Mouse (Mus musculus): ENCODE data around the gene Mfsd5. TPM values are rescaled to one million over a fixed set of nuclear protein-coding genes. Genes with fewer than 3 reads are reported as not detected.
A peak's percentile ranks its signal among the peaks of the same experiment; 100 is the strongest.

The Mfsd5 gene
- polyA plus RNA-seq, 1 experiment from 2014 or later, result 61.8 TPM

DNA sequence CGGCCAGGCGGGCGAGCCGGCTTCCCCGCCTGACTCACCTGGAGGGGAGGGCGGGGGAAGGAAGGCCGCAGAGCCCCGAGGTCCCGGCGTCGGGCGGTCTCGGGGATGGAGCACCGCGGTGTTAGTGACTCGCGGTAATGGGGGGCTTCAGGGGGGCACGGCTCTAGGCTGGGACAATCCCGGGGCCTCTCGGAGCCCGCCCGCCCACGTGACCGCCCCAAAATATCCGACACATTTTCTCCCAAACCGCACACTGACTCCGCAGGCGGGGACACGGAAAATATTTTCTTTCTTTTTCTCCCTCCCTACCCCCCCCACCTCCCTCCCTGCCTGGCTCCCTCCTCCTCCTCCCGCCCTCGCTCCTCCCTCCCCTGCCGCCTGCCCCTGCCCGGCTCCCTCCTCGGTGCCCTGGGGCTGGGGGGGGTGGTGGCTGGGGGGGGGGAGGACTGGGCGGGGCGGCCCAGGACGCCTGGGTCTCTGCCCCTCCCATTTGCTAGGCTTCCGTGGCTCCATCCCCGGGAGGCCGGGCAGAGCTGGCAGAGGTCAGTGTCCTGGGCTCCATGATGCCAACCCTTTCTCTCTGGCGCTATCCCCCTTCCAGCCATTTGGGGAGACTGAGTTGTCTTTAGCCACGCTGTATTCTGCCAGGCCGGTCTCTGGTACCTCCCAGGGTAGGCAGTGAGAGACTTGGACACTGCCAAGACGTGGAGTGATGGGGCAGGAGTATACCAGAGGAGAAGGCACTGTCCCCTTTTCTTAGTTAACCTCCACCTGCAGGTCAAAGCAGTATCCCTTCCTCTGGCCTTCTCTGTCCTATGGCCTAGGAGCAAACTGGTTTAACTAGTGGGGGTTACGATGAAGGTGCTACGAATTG is 21.8 kb upstream of the Mfsd5 start, which contains the start of gene Rarg:
TSS of gene Rarg (minus strand) at position 316 of the 874 bp plus-strand sequence.
- Histone ChIP-seq H3K4me1 (replicated peaks; ENCODE audit: control insufficient read depth, insufficient read depth, low read length) (0 out of 2 replicates have a peak, but pooled peaks cover 3% of the 10 kb centered on the region), H3K9ac (peak within 1 kb of the TSS; percentile 65), H3K36me3 (replicated peaks; ENCODE audit: control insufficient read depth, insufficient read depth) (no peaks in the 10 kb centered on the region), H3K4me2 (replicated peaks) (peak within 1 kb of the TSS; percentile 83), H3K27me3 (ENCODE audit: control insufficient read depth, insufficient read depth, low read length) (peaks cover 48% of the 10 kb centered on the region), H3K4me3 (replicated peaks; ENCODE audit: low read length) (peak within 1 kb of the TSS; percentile 52), H3K9me3 (ENCODE audit: control insufficient read depth, low read length) (no peaks in the 10 kb centered on the region), H3K27ac (peak within 1 kb of the TSS; percentile 4; the same call in 1 of the 2 replicates)
- 2% methylated on average over 37 of the region's 46 CpGs for WGBS
- ATAC-seq (ENCODE audit: low FRiP score), result 0 out of 2 replicates have a peak, but pooled peaks have one; percentile 37
- no peak for DNase-seq (ENCODE audit: low spot score)

DNA sequence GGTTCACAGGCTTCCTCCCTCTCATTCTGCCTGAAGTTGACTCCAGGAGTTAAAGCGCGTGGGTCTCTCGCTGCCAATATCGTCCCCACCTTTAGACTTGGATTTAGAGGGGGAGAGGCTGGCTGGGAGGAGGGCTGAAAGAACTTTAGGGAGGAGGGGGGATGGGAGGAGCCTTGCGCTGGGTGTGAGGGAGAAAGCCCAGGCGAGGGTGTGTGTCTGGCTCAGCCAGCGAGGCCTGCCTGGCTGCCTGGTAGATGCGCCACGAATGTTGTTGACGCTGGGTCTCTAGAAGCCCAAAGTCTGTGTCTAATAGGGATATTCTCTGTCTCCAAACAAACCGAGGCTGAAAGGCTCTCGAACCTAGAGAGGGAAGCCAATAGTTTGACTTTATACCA is 21.2 kb upstream of the Mfsd5 start:
- 7% methylated on average over 12 of the region's 12 CpGs for WGBS
- peak overlapping the region; percentile 52; the same call in 1 of the 2 replicates for H3K4me3 ChIP-seq (replicated peaks; ENCODE audit: low read length)
- no peak overlapping the region for H3K9ac ChIP-seq
- no peak overlapping the region for H3K27ac ChIP-seq
- H3K36me3 ChIP-seq (replicated peaks; ENCODE audit: control insufficient read depth, insufficient read depth), result no peaks in the 10 kb centered on the region
- DNase-seq (ENCODE audit: low spot score), result no peak
- peaks cover 43% of the 10 kb centered on the region for H3K27me3 ChIP-seq (ENCODE audit: control insufficient read depth, insufficient read depth, low read length)
- no peaks in the 10 kb centered on the region for H3K9me3 ChIP-seq (ENCODE audit: control insufficient read depth, low read length)
- peak overlapping the region; percentile 83 for H3K4me2 ChIP-seq (replicated peaks)
- no peak for ATAC-seq (ENCODE audit: low FRiP score)
- H3K4me1 ChIP-seq (replicated peaks; ENCODE audit: control insufficient read depth, insufficient read depth, low read length), result 0 out of 2 replicates have a peak, but pooled peaks cover 3% of the 10 kb centered on the region

DNA sequence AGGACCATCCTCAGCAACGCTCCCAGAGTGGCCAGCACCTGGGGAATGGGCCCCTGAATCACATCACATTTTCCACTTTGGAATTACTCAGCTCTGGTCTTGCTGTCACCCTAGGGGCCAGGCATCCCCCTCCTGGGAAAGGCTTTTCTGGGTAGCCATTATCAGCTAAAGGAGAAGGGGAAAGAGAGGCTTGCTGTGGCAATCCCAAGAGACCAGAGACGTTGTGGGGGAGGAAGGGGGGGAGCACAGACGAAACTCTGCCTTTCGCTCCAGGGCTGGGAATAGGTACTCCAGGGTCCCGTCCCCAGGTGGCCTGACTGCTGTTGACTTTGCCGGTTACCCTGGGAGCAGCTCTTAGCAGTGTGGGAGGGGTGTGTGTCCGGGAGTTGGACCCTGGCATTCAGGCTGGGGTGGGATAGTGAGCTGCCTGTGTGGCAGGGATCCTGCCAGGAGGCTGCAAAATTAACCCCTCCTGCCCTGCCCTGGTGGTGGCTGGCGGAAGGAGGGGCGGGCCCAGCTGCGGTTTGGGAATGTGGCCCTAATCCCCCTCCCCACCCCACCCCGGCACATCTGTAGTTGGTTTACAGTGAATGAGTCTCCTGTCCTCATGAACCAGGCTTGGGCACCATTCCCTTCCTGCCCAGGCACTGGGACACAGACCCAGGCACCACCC is 20.5 kb upstream of the Mfsd5 start:
- WGBS, result 14% methylated on average over 11 of the region's 11 CpGs
- Histone ChIP-seq H3K36me3 (replicated peaks; ENCODE audit: control insufficient read depth, insufficient read depth) (no peaks in the 10 kb centered on the region), H3K4me2 (replicated peaks) (no peak overlapping the region), H3K9me3 (ENCODE audit: control insufficient read depth, low read length) (no peaks in the 10 kb centered on the region), H3K27me3 (ENCODE audit: control insufficient read depth, insufficient read depth, low read length) (peaks cover 43% of the 10 kb centered on the region), H3K9ac (no peak overlapping the region), H3K27ac (no peak overlapping the region), H3K4me1 (replicated peaks; ENCODE audit: control insufficient read depth, insufficient read depth, low read length) (0 out of 2 replicates have a peak, but pooled peaks cover 3% of the 10 kb centered on the region), H3K4me3 (replicated peaks; ENCODE audit: low read length) (no peak overlapping the region)
- no peak for ATAC-seq (ENCODE audit: low FRiP score)
- no peak for DNase-seq (ENCODE audit: low spot score)

DNA sequence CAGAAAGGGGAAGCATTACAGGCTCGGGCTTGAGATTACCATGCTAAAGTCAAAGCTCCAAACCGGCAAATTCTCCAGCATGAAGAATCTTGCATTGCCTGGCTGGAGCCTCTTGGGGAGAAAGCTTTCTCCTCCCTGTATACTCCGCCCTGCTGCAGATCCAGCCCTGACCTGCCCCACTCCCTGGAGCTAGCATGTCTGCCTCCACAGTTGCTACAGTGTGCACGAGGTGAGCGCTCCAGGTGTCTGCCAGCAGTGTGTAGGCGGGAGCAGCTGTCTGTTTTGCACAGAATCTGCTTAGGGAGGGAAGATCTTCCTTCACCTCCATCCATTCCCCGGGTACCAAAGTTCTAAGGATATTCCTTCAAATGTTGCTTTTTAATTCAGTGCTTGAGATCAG is 16.7 kb upstream of the Mfsd5 start:
- Histone ChIP-seq H3K9ac (no peak overlapping the region), H3K27ac (no peak overlapping the region), H3K9me3 (ENCODE audit: control insufficient read depth, low read length) (no peaks in the 10 kb centered on the region), H3K4me1 (replicated peaks; ENCODE audit: control insufficient read depth, insufficient read depth, low read length) (0 out of 2 replicates have a peak, but pooled peaks cover 3% of the 10 kb centered on the region), H3K4me3 (replicated peaks; ENCODE audit: low read length) (no peak overlapping the region), H3K27me3 (ENCODE audit: control insufficient read depth, insufficient read depth, low read length) (peaks cover 16% of the 10 kb centered on the region), H3K36me3 (replicated peaks; ENCODE audit: control insufficient read depth, insufficient read depth) (no peaks in the 10 kb centered on the region), H3K4me2 (replicated peaks) (no peak overlapping the region)
- ATAC-seq (ENCODE audit: low FRiP score) (no peak), DNase-seq (ENCODE audit: low spot score) (no peak)
- WGBS, result 53% methylated on average over 7 of the region's 7 CpGs

DNA sequence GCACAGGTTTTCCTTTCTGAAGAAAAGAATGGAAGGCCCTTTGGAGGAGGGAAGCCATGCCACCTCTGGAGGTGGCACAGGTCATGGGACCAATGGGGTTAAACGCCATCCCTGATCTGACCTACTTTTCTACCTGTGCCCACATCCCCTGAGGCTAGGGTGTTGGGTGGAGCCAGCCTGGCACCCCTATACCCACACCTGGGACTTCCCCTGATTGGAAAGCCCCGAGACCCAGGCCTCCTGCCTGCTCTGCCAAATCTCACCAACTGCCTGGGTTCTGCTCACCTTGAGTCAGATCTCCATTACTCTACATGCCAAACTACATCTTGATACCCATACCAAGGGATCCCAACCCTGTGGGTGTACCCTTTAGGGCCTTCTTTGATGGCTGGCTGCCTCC is 16.2 kb upstream of the Mfsd5 start:
- DNase-seq (ENCODE audit: low spot score), result no peak
- WGBS, result 77% methylated on average over 2 of the region's 2 CpGs
- no peak for ATAC-seq (ENCODE audit: low FRiP score)
- Histone ChIP-seq H3K27me3 (ENCODE audit: control insufficient read depth, insufficient read depth, low read length) (peaks cover 12% of the 10 kb centered on the region), H3K9me3 (ENCODE audit: control insufficient read depth, low read length) (no peaks in the 10 kb centered on the region), H3K4me2 (replicated peaks) (no peak overlapping the region), H3K9ac (no peak overlapping the region), H3K4me3 (replicated peaks; ENCODE audit: low read length) (no peak overlapping the region), H3K36me3 (replicated peaks; ENCODE audit: control insufficient read depth, insufficient read depth) (no peaks in the 10 kb centered on the region), H3K4me1 (replicated peaks; ENCODE audit: control insufficient read depth, insufficient read depth, low read length) (0 out of 2 replicates have a peak, but pooled peaks cover 3% of the 10 kb centered on the region), H3K27ac (no peak overlapping the region)

DNA sequence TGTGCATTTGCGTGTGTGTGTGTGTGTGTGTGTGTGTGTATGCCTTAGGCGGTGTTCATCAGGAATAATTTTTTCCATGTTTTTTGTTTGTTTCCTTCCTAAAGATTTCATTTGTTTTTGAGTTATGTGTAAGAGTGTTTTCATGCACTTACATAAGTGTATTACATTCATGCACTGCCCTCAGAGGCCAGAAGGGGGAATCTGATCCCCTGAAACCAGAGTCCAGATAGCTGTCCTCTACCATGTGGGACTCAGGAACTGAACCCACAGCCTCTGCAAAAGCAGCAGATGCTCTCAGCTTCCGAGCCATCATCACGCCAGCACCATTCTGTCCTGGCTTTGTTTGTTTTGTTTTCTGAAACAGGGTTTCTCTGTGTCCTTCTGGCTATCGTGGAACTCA is 13.7 kb upstream of the Mfsd5 start:
- H3K27me3 ChIP-seq (ENCODE audit: control insufficient read depth, insufficient read depth, low read length), result peaks cover 13% of the 10 kb centered on the region

DNA sequence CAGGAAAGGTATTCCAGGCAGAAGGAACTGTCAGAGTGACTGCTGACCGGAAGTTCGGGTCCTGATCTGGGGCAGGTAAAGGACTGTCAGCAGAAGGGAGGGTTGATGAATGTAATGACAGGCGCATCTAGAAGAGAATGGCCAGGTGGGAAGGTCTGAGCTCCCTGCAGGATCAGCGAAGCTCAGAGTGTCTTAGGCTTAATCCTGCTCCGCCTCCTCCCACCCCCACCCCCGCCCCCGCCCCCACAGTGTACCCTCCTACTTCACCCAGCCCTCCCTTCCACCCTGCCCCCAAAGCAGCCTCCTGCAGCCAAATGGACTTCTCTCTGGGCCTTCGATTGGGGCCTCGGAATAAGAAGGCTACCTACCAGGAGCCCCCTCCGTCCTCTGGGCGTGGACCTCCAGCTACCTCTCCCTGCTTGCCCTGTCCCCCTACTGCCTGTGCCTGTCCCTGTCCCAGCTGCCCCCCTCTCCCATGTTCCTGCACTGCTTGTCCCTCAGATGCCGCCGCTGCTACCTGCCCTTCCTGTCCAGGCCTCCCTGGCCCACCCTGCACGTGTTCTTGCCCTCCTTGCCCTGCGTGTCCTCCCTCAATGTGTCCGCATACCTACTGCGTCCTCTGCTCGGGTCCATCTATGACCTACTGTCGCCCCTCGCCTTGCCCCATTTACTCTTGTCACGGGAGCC is 8.8 kb upstream of the Mfsd5 start, which contains the start of gene Gm9918:
TSS of gene Gm9918 (plus strand) at position 290 of the 687 bp plus-strand sequence.
- Histone ChIP-seq H3K9me3 (ENCODE audit: control insufficient read depth, low read length) (no peaks in the 10 kb centered on the region), H3K9ac (no peak within 1 kb of the TSS), H3K27ac (no peak within 1 kb of the TSS), H3K4me2 (replicated peaks) (peak within 1 kb of the TSS; percentile 28), H3K27me3 (ENCODE audit: control insufficient read depth, insufficient read depth, low read length) (peaks cover 19% of the 10 kb centered on the region), H3K4me3 (replicated peaks; ENCODE audit: low read length) (no peak within 1 kb of the TSS), H3K4me1 (replicated peaks; ENCODE audit: control insufficient read depth, insufficient read depth, low read length) (no peaks in the 10 kb centered on the region), H3K36me3 (replicated peaks; ENCODE audit: control insufficient read depth, insufficient read depth) (no peaks in the 10 kb centered on the region)
- DNase-seq (ENCODE audit: low spot score), result no peak
- 9% methylated on average over 21 of the region's 21 CpGs for WGBS
- no peak for ATAC-seq (ENCODE audit: low FRiP score)

More for the DNA sequence above, 13.7 kb upstream of the Mfsd5 start:
- H3K4me3 ChIP-seq (replicated peaks; ENCODE audit: low read length), result no peak overlapping the region
- DNase-seq (ENCODE audit: low spot score), result no peak
- H3K9me3 ChIP-seq (ENCODE audit: control insufficient read depth, low read length), result no peaks in the 10 kb centered on the region
- WGBS, result 93% methylated on average over 5 of the region's 5 CpGs
- H3K4me2 ChIP-seq (replicated peaks), result no peak overlapping the region
- no peak overlapping the region for H3K27ac ChIP-seq
- H3K36me3 ChIP-seq (replicated peaks; ENCODE audit: control insufficient read depth, insufficient read depth), result no peaks in the 10 kb centered on the region
- H3K9ac ChIP-seq, result no peak overlapping the region
- no peak for ATAC-seq (ENCODE audit: low FRiP score)
- no peaks in the 10 kb centered on the region for H3K4me1 ChIP-seq (replicated peaks; ENCODE audit: control insufficient read depth, insufficient read depth, low read length)

DNA sequence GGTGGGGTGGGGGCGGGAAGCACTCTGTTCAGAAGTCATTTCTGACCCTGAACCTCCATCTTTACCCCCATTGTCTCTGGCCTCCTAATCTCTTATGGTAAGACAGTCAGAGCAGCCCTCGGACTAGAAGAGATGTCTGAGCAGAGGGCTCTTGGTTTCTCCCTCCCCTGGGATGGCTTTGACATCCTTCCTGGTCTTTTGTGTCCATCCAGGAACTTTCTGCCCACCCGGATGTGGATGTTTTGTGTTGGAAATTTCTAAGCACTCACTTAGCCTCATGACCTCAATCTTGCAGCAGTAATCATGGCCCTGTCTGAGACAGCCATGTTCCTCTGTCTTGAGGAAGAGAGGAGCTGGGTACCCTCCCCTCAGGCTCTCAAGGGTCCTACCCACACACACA is 7.8 kb upstream of the Mfsd5 start:
- WGBS, result 20% methylated on average over 3 of the region's 3 CpGs
- no peak for DNase-seq (ENCODE audit: low spot score)
- no peaks in the 10 kb centered on the region for H3K9me3 ChIP-seq (ENCODE audit: control insufficient read depth, low read length)
- H3K4me3 ChIP-seq (replicated peaks; ENCODE audit: low read length), result no peak overlapping the region
- no peak for ATAC-seq (ENCODE audit: low FRiP score)
- H3K27me3 ChIP-seq (ENCODE audit: control insufficient read depth, insufficient read depth, low read length), result peaks cover 19% of the 10 kb centered on the region
- no peak overlapping the region for H3K4me2 ChIP-seq (replicated peaks)
- H3K4me1 ChIP-seq (replicated peaks; ENCODE audit: control insufficient read depth, insufficient read depth, low read length), result no peaks in the 10 kb centered on the region
- no peak overlapping the region for H3K9ac ChIP-seq
- H3K36me3 ChIP-seq (replicated peaks; ENCODE audit: control insufficient read depth, insufficient read depth), result no peaks in the 10 kb centered on the region
- H3K27ac ChIP-seq, result no peak overlapping the region
